Mouse (Mus musculus) thymus, adult 2 months (tissue): ENCODE measurements around the gene Nrsn2.

Experiments used
- CTCF ChIP-seq: fragments of 200-500 bp; IDR thresholded peaks from 2 replicates; pipeline ENCODE4 v1.5.1; 2012; ENCODE audit warnings: mild to moderate bottlenecking, control low read depth, low read length, moderate library complexity, borderline replicate concordance; ENCODE audit not compliant: control insufficient read depth, poor library complexity, insufficient read depth; ENCODE audit errors: extremely low read depth
- POLR2A ChIP-seq: fragments of 200-500 bp; IDR thresholded peaks from 2 replicates; pipeline ENCODE4 v1.6.1; 2012; ENCODE audit warnings: mild to moderate bottlenecking, low read length, control low read depth, moderate library complexity; ENCODE audit not compliant: control insufficient read depth, poor library complexity, insufficient read depth; ENCODE audit errors: extremely low read depth

DNA sequence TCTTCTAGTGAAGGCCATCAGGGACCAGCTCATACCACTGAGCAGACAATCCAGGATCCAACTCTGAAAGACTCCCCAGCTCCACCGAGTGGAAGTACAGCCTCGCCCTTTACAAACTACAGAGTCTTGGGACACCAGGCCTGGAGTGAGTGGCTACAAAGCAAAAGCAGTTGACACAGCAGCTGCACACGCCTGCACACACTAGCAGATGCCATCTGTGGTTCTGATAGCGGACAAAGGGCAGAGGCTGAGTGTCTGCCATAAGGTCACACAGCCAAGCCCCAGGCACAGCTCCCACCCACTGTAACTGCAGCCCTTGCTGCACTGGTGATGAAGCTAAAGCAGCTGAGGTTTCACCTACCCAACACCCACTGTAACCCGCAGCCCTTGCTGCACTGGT, 54.9 kb downstream of the Nrsn2 start:
- TF ChIP-seq CTCF = no peak
- TF ChIP-seq POLR2A = no peak
